Mouse (Mus musculus): ENCODE results near the gene Faf1. TPM values are rescaled to one million over a fixed set of nuclear protein-coding genes. Genes with fewer than 3 reads are reported as not detected.

The Faf1 gene
- polyA plus RNA-seq, 1 experiment, result 58.8 TPM

DNA sequence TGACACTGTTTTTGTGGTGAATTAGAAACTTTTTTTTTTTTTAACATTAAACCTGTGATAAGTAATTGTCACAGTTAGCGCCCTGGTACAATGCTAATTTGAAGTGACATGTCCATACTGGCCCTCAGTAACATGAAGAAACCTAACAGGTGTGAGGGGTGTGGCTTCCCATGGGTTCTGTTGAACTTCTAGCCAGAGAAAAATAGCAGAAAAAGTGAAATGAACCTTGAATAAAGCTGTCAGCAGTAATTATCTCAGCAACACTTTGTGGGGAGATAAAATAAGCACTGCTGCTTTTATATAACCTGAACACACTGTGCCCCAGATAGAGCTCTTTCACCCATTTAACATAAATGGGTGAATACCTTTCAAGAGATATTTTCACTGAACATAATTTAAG, 139.2 kb downstream of the Faf1 start:
- no peaks in the 10 kb centered on the region for H3K4me1 ChIP-seq (ENCODE audit: control insufficient read depth, insufficient read depth, low read length)
- TF ChIP-seq POLR2A (IDR thresholded peaks at IDR 0.05; ENCODE audit: low read depth, low read length), result no peak
- TF ChIP-seq CTCF (IDR thresholded peaks at IDR 0.05; ENCODE audit: borderline replicate concordance, insufficient read depth, low read length), result no peak
- no peak overlapping the region for H3K27ac ChIP-seq (ENCODE audit: insufficient read depth, low read length)
- no peak overlapping the region for H3K4me3 ChIP-seq (ENCODE audit: insufficient read depth, low read length)

DNA sequence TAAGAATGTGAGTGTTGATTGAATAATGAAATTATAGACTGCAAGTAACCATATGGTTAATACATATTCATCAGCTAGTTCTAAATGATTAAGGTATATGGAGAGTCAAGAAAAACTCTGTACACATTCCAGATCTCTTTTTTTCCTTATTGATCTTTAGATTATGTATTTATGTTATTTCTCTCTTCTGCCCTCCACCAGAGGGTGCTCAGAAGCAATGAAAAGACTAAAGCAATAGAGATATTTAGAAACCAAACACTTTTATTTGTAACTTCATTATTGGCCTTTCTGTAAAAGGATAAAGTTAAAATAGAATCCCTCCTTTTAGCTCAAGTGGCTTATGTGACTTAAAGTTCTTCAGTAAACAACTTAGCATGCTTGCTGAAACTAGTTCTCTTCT, 143.1 kb downstream of the Faf1 start:
- Histone ChIP-seq H3K4me3 (ENCODE audit: insufficient read depth, low read length) (no peak overlapping the region), H3K27ac (ENCODE audit: insufficient read depth, low read length) (no peak overlapping the region), H3K4me1 (ENCODE audit: control insufficient read depth, insufficient read depth, low read length) (no peaks in the 10 kb centered on the region)
- TF ChIP-seq POLR2A (IDR thresholded peaks at IDR 0.05; ENCODE audit: low read depth, low read length) (no peak), CTCF (IDR thresholded peaks at IDR 0.05; ENCODE audit: borderline replicate concordance, insufficient read depth, low read length) (no peak)

DNA sequence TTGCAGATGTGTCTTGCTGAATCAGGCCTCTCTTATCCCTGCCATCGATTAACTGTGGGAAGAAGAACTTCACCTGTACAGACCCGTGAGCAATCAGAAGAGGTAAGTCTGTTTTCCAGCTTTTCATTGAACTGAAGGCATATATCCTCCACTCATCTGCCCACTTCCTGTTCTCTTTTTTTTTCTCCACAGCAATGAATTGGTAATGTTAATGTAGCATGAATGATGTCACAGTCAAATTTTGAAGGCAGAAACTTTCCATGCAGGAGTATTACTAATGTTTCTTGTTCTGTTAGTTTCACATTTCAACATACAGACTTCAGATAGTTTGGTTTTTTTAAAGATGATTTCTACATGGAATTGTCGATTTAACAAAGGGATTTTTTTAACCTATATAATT, 153.4 kb downstream of the Faf1 start:
- TF ChIP-seq POLR2A (IDR thresholded peaks at IDR 0.05; ENCODE audit: low read depth, low read length) (no peak), CTCF (IDR thresholded peaks at IDR 0.05; ENCODE audit: borderline replicate concordance, insufficient read depth, low read length) (no peak)
- Histone ChIP-seq H3K4me1 (ENCODE audit: control insufficient read depth, insufficient read depth, low read length) (no peaks in the 10 kb centered on the region), H3K4me3 (ENCODE audit: insufficient read depth, low read length) (no peak overlapping the region), H3K27ac (ENCODE audit: insufficient read depth, low read length) (no peak overlapping the region)

DNA sequence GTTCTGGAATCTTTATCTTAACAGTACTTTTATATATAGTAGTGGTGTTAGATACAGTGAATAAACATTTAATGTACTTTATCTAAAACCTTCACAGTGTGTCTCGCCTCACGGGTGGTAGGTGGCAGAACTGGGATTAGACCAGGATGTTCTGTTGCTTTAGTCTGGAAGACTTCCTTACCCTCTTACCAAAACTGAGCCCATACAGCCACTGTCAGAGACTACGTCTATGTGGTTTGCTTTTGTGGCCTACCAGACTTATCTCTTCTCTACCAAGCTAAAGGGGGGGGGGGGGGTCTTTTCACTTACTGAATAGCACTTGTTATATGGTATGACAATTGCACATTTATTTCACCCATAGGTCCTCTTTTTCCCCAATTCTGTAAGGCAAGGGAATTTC, 181.5 kb downstream of the Faf1 start:
- Histone ChIP-seq H3K27ac (ENCODE audit: insufficient read depth, low read length) (no peak overlapping the region), H3K4me1 (ENCODE audit: control insufficient read depth, insufficient read depth, low read length) (no peaks in the 10 kb centered on the region; the same call in 1 of the 2 replicates), H3K4me3 (ENCODE audit: insufficient read depth, low read length) (no peak overlapping the region)
- TF ChIP-seq CTCF (IDR thresholded peaks at IDR 0.05; ENCODE audit: borderline replicate concordance, insufficient read depth, low read length), result no peak
- no peak for TF ChIP-seq POLR2A (IDR thresholded peaks at IDR 0.05; ENCODE audit: low read depth, low read length)

DNA sequence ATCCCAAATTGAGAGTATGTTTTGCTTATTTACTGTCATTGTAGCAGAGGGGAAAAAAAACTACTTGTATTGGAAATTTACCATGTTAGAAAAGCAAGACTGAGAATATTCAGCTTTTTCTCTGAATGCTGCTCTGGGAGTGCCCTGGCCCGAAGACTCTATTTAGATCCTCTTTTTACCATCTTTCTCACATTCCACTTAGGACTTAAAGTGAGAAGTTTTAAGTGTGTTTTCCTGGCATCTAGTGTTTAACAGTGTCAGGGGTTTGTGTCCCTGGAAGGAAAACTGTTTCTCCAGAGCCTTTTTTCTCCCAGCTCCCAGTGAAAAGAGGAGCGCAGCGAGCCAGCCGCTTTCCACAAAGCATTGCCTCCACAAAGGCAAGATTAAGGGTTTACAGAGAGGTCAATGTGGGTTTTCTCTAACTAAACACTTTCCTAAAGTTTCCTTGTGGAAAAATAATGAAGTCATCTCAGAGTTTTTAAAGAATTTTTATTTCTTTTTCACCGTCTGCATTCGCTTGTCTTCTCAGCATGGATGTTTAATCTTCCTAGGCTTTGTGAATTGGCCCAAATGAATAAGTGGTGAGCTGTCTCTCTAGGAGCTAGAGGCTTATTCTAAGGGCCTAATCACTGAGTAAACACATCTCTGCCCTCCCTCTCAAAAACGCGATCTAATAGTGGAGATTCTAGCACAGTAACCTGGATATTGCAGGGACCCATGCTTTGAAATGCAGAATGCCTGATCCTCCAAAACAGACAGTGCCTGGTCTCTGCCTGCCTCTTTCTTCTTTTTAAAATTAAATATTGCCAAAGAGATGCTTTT, 182.4 kb downstream of the Faf1 start:
- Histone ChIP-seq H3K27ac (ENCODE audit: insufficient read depth, low read length) (no peak overlapping the region), H3K4me1 (ENCODE audit: control insufficient read depth, insufficient read depth, low read length) (no peaks in the 10 kb centered on the region; the same call in 1 of the 2 replicates), H3K4me3 (ENCODE audit: insufficient read depth, low read length) (no peak overlapping the region)
- no peak for TF ChIP-seq POLR2A (IDR thresholded peaks at IDR 0.05; ENCODE audit: low read depth, low read length)
- no peak for TF ChIP-seq CTCF (IDR thresholded peaks at IDR 0.05; ENCODE audit: borderline replicate concordance, insufficient read depth, low read length)

DNA sequence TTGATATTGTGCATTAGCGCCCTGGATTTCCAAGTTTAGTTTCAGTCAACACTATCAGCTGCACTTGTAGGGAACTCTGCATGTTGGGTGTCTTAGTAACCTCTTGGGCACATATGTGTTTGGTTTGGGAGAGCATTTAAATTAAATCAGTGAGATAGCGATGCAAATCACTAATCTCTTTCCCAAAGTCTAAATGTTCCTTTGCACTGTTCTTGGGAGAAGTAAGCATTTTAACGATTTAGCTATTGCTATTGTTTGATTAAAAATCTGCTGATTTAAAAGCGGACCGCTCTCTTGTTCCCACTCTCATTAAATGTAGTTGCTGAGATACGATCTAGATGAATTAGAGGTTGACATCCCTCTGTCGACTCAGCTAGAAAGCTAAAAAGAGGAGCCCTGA, 183.0 kb downstream of the Faf1 start:
- no peaks in the 10 kb centered on the region; the same call in 1 of the 2 replicates for H3K4me1 ChIP-seq (ENCODE audit: control insufficient read depth, insufficient read depth, low read length)
- no peak for TF ChIP-seq POLR2A (IDR thresholded peaks at IDR 0.05; ENCODE audit: low read depth, low read length)
- TF ChIP-seq CTCF (IDR thresholded peaks at IDR 0.05; ENCODE audit: borderline replicate concordance, insufficient read depth, low read length), result no peak
- no peak overlapping the region for H3K4me3 ChIP-seq (ENCODE audit: insufficient read depth, low read length)
- no peak overlapping the region for H3K27ac ChIP-seq (ENCODE audit: insufficient read depth, low read length)

DNA sequence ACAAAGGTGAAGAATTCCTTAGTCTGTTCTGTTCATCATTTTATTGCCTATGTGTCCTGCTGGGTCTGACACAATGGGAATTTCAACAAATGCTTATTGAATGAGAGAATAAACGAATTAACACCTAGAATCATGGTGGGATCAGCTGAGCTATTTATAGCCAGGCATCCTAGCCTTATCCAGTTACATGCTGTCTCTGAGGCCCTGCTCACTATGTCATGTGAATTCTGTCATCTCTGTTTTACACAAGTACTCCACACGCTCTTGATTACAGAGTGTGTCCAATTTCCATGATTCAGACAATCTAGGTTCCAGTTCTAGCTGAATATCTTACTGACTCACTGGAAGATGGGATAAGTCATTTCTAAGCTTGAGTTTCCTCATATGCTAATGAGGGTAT, 183.9 kb downstream of the Faf1 start:
- no peak for TF ChIP-seq POLR2A (IDR thresholded peaks at IDR 0.05; ENCODE audit: low read depth, low read length)
- TF ChIP-seq CTCF (IDR thresholded peaks at IDR 0.05; ENCODE audit: borderline replicate concordance, insufficient read depth, low read length), result no peak
- no peak overlapping the region for H3K27ac ChIP-seq (ENCODE audit: insufficient read depth, low read length)
- H3K4me3 ChIP-seq (ENCODE audit: insufficient read depth, low read length), result no peak overlapping the region
- no peaks in the 10 kb centered on the region for H3K4me1 ChIP-seq (ENCODE audit: control insufficient read depth, insufficient read depth, low read length)

DNA sequence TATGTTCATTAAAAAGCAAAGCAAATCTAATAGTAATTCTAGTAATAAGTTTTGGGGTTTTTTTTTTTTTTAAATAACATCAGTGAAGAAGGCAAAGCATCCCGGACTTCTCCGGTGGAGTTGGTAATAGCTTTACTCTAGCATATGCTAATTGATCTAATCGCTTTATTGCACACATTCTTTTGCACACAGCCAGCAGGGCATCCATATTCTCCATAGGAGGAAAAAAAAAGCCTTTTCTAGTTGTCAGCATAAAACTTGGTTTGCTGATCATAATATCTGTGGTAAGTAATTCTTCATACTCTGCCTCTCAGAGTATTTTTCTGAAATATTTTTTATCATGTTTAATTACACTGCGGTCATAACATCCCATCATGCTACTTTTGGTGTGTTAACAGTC, 185.9 kb downstream of the Faf1 start:
- no peak for TF ChIP-seq CTCF (IDR thresholded peaks at IDR 0.05; ENCODE audit: borderline replicate concordance, insufficient read depth, low read length)
- no peak overlapping the region for H3K27ac ChIP-seq (ENCODE audit: insufficient read depth, low read length)
- H3K4me1 ChIP-seq (ENCODE audit: control insufficient read depth, insufficient read depth, low read length), result no peaks in the 10 kb centered on the region
- H3K4me3 ChIP-seq (ENCODE audit: insufficient read depth, low read length), result no peak overlapping the region

DNA sequence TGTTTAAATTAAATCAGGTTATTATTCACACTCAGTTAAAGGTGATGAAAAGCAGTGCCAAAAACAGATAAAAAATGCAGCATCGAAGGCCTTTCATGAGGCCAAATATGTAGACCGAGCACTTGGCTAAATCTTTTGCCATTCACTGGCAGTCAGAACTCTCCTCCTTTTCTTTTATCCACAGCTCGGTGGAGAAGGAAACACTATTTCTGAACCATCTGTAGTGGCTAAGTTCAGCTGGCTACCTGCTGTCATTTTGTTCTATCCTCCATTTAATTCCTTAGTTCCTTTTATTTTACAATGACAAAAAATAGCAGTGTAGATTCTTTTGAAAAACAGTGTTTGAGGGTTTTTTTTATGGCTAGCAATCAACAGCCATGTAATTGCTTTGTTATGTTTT, 186.6 kb downstream of the Faf1 start:
- H3K4me3 ChIP-seq (ENCODE audit: insufficient read depth, low read length), result no peak overlapping the region
- TF ChIP-seq POLR2A (IDR thresholded peaks at IDR 0.05; ENCODE audit: low read depth, low read length) (no peak), CTCF (IDR thresholded peaks at IDR 0.05; ENCODE audit: borderline replicate concordance, insufficient read depth, low read length) (no peak)
- no peak overlapping the region for H3K27ac ChIP-seq (ENCODE audit: insufficient read depth, low read length)
- no peaks in the 10 kb centered on the region for H3K4me1 ChIP-seq (ENCODE audit: control insufficient read depth, insufficient read depth, low read length)

DNA sequence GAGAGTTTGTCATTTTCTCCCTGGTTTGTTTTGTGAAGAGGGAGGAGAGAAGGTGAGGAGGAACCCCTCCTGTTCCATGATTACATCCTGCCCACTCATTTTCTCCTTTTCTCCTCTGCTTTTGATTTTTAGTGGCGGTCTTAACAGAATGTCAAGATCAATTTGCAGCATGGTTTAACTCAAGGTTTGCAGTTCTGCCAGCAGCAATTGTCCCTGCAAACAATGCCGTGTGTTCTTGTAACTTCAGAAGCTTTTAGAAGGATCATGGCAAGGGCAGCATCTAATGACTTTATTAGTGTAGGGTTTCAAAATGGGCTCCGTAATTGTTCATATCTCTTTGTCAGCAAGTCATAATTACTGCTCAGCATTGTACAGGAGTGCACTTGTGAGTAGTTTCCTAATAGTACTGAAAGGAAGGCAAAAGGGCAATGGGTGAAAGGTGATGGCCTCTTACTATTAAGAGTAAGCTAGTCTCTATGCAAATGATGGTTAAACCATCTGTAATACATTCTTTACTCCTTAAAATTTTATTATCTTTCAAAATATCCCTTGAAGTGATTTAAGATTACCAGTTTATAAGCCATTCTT, 192.6 kb downstream of the Faf1 start:
- TF ChIP-seq POLR2A (IDR thresholded peaks at IDR 0.05; ENCODE audit: low read depth, low read length) (no peak), CTCF (IDR thresholded peaks at IDR 0.05; ENCODE audit: borderline replicate concordance, insufficient read depth, low read length) (no peak)

More for the DNA sequence above, 192.6 kb downstream of the Faf1 start:
- no peaks in the 10 kb centered on the region for H3K4me1 ChIP-seq (ENCODE audit: control insufficient read depth, insufficient read depth, low read length)
- no peak overlapping the region for H3K27ac ChIP-seq (ENCODE audit: insufficient read depth, low read length)
- no peak overlapping the region for H3K4me3 ChIP-seq (ENCODE audit: insufficient read depth, low read length)

Data from embryonic fibroblast, embryonic 13.5 days (primary cell).